Mouse (Mus musculus): ENCODE results near the gene Fam181a.

The Fam181a gene

DNA sequence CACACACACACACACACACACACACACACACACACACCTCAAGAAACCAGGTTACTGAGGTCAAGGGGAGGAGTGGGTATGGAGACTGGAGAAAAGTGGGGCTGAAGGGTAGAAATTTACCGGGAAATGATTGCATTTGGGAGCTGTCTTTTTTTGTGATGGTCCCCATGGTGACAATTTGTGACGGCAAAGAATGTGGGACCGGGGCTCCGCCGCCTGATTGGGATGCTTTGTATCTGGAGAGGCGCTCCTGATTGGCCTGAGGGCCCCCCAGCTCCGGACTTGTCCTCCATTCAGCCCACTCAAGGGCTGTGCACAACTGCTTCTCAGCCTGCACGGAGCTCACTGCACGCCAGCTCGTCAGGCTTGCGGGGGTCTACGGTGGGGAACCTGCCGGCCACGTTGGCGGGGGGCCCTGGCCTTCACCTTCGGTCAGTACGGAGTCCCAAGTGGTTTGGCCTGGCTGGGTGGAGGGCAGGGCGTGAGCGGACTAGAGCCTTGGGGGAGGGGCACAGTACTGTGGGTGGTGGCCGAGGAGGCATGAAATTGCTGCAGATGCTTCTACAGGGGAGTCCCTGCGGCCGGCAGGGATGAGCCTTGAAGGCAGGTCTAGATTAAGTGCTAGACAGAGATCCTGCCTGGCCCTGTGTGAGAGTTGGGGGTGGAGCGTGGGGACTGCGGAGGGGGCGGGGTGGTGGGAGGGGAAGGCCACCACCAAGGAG is 4.0 kb downstream of the Fam181a start:
- DNase-seq (ENCODE audit: low spot score), result no peak

DNA sequence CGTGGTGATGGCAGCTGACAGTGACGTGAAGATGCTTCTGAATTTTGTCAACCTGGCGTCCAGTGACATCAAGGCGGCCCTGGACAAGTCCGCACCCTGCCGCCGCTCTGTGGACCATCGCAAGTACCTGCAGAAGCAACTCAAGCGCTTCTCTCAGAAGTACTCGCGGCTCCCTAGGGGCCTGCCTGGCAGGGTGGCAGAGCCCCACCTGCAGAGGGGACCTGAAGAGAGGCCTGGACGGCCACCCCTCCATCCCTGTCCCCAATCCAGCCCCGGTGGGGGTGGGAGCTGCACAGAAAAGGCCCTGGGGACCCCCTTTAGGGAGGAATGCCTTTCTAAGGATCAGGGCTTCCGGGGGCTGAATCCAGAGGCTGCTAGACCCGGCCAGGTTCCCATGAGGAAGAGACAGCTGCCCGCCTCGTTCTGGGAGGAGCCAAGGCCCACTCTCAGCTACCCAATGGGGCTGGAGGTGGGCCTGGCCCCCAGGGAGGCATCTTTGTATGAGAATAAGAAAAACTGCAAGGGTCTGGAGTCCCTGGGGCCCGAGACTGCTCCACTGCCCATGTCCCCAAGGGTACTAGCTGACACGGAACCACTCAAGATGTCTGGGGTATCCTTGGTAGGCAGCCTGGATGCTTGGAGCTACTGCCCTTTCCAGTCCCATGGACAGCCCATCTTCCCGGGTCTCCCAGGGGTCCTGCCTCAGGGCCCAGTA is 5.2 kb downstream of the Fam181a start:
- no peak for DNase-seq (ENCODE audit: low spot score)

DNA sequence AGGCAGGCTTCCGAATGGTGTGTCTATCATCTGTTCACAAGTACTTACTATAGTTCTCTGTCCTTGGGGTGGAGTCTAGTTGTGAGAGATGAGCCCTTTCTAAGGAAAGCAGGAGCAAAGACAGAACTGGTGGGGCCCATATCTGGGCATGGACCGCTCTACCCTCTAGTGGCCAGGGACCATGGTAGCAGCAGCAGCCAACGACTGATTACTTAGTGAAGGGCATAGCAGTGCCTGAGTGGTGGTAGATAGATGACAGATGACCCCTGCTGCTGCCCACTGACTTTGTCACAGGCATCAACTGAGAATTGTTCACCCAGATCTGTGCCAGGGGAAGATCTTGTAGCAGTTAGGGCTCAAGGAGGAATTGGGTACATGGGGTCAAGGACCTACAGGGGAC is 12.0 kb downstream of the Fam181a start:
- DNase-seq (ENCODE audit: low spot score), result no peak

DNA sequence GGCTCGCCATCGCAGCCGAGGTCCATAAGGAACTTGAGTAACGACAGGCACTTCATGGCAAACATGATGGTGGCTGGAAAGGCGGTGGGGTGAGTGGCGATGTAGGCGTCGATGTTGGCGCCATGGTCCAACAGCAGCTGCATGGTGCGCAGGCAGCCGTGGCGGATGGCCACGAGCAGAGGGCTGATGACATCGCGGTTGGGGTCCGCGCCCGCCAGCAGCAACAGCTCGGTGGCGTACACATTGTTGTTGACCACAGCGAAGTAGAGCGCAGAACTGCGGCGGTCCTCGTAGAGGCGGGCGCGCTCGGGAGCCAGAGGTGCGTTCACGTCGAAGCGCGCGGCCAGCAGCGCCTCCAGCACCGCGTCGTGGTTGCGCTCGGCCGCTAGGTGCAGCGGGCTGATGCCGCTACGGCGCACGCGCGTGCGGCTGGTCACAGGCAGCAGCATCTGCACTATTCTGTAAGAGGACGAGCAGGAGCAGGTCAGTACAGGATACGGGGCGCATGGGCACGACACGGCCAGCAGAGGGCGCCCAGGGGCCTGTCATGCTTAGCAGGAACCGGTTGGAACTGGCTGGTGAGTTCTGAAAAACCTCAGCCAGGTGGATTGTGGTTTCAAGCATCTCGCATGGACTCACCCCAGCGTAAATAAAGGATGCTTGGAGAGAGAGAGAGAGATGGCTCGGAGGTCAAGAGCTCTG is 14.5 kb downstream of the Fam181a start:
- peak; percentile 57 for DNase-seq (ENCODE audit: low spot score)

DNA sequence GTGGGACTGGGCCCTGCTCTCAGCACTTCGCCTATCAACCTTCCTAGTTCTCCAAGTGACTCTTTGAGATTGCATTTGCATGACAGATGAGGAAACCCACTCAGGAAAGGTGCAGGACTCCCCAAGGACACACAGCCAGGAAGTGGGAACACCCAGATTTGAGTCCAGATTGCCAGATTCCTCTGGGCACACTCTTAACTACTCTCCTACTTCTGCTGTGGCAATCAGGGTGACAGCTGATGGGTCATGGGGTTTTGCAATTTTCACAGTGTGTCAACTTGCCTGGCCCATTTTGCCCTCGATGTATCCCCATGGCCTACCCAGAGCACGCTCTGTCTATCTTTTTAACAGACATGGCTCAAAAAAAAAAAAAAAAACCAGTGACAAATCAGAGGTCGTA is 15.8 kb downstream of the Fam181a start:
- DNase-seq (ENCODE audit: low spot score), result no peak

DNA sequence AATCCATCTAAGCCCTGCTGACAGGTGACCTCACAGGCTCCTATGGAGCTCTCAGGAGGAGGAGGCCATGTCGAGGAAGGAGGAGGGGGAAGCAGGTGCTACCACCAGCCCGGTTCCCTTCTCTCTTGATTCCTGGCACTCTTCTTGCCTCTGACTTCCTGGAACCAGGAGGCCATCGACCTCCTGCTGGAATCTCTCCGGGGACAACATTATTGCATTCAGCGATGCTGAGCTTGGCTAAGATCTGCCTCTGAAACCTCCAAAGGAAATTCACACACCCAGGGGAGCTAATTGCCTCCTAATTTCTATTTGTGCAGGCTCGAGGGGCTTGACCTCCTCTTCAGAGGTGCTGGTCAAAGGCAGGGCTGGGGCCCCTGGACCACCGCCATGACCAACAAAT is 16.3 kb downstream of the Fam181a start:
- DNase-seq (ENCODE audit: low spot score), result no peak

DNA sequence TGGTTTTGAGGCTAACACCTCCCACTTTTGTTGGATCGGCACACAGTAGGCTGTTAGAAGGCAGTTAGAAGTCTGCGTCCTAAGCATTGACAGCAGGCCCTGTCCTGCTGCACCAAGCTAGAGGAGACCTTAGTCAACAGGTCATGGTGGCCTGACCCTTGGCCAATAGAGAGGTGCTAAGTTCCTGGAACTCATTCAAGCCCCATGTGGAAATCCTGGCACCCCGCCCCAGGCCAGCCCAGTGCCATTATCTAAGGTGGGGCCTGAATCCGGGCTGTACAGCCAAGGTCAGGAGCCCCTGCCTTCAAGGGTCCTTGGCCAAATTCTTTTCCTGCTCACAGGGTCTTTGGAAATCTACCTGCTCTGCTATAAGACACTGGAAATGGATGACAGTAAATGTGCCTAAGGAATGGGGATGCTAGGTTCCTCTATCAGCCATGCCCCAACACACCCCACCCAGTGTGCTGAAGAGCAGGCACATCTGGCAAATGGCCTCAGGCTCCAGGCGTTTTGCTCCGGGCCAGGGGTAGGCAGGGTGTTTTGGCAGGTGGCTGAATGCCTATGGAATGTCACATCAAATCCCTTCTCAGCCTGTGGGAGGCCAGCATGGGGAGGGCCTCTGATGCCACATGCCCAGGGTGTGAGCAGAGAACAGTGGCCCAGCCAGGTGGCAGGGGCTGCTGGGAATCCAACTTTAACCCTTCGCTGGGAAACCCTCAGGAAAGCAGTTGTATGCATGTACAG is 17.8 kb downstream of the Fam181a start:
- no peak for DNase-seq (ENCODE audit: low spot score)

DNA sequence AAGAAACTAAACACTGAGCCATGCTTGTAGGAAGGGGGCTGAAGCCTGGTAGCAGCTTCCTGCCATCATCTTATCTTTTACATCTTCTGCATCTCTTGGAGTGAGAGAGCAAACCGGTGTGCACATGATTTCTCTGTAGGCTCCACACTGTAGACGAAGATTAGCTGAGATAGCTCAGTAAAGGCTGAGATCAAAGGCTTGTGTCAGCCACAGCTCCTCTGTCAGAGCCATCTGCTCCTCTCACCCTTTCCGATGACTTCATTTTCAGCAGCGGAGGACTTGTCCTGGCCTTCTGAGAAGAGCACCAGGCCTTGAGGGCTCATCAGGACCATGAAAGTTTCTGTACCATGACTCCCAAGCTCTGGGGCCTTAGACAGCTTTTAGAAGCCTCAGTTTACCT is 20.7 kb downstream of the Fam181a start:
- no peak for DNase-seq (ENCODE audit: low spot score)

DNA sequence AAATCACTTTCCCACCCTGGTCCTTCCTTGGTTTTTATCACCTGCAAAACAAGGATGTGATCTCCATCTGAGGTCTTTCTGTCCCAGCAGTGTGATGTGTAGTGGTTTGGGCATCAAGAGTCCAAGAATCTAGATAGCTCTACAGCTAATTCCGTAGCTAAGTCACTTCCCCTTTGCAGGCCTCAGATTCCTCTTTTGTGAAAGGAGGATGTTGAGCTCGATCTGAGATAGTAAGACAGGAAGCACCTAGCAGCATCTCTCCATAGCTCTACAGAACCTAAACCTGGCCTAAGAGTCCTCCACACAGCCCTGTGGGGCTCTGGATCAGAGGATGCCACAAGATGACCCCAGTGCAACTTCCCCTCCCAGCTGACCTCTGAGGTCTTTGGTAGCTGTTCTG is 22.1 kb downstream of the Fam181a start:
- no peak for DNase-seq (ENCODE audit: low spot score)

DNA sequence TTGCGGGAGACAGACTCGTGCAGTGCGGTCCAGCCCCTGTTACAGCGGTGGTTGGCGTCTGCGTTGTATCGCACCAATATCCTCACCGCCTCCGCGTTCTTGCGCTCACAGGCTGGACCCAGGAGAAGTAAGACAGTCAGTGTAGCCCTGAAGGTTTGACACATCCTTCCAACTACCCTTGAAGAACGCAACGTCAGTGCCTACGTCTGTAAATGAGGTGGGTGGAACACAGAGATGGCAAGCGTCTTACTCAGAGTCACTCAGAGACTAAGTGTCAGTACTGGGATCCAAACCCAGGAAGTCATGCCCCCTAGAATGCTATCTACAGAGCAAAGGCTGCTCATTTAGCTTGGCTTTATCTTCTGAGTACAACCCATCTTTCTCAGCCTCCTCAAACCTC is 22.7 kb downstream of the Fam181a start:
- DNase-seq (ENCODE audit: low spot score), result no peak

DNA sequence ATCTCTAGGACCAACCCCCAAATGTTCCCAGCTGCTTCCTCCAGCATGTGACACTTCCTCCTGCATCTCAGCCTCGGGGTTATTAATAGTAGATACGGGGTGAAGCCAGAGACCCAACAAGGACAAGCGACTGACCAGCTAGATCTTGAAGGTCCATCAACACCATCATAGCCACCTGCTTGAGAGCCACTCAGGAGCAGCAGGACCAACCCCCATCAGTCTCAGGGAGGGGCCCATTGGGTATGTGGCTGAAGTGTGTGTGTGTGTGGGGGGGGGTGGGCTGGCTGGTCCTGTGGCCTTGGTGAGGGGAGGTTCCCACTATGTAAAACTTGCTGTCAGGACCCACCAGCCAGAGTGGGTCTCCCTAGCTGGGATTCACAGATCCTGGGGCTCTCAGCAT is 26.0 kb downstream of the Fam181a start:
- DNase-seq (ENCODE audit: low spot score), result no peak

DNA sequence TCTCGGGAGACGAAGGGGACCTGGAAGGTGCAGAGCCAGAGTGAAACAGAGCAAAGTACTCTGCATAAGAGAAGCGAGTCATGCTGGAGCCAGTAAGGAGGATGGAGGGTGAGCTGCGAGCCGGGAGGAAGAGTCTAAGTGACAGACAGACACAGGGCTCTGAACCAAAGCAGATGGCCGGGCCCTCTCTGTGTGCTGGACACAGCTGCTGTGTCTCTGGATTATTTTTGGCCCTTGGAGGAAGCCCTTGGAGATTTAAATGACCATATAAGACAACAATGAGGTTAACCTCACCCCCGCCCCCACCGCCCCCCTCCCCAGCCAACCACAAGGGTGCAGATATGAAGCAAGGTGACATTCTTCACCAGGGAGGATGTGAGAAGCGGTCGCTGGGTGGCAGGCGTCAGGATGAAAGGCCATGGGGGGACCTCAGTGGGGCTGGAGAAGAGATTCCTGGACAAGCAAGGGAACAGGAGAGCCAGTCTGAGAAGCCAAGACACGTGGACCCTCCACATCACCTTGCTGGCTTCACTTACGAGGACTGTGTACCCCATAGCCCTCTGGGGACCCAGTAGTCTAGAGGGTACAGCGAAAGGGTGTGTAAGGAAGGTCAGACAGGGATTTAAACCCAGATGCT is 27.5 kb downstream of the Fam181a start:
- DNase-seq (ENCODE audit: low spot score), result no peak

DNA sequence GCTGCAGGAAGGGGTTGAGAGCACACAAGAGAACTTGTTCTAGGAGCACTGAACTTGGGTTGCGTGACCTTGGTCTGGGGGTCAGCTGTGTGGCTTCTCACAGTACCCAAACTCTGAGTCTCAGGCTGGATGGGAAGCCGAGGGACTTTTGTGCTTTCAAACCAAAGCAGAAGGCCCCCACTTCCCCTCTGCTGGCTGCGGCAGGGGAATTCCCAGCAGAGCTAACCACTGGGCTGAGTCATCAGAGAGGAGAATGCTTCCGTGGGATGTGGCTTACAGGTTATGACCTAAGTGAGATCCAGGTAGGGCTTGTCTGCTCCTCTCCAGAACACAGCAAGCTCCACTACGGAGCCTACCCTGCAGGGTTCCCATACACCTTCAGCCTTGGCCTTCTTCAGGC is 30.4 kb downstream of the Fam181a start:
- no peak for DNase-seq (ENCODE audit: low spot score)

DNA sequence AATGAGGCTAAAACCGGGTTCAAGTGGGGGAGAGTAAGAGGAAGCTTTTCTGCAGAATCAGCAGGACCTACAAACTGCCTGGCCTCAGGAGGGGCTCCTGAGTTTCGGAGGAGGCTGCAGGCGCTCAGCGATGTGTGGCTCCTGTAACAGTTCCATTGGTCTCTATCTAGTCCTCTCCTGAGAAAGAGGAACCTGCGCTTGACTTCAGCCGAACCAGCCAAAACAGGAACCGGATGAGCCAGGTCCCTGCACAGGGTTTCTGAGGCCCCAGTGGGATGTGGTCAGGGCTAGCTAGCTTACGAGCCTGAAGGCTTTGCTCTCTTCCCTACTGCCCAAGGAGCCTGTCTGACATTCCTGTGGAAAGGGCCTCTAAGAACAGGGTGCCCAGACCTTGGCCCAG is 32.7 kb downstream of the Fam181a start:
- no peak for DNase-seq (ENCODE audit: low spot score)

DNA sequence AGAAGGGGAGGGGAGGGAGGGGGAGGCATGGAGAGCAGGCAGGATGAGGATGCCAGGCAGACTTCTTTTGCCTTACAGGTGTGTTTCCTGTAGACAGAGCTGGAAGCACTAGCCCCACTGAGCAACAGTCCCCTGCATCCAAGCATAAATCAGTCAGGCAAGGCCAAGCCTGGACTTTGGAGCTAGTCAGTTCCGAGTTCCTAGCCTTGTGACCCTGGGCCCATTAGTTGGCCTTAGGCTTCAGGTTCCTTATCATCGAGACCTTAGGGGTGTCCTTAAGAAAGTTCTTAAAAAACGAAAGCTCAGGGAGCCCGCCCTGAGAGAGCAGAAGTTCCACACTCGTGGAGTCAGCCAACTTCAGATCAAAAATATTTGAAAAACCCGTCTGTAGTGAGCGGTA is 34.2 kb downstream of the Fam181a start:
- no peak for DNase-seq (ENCODE audit: low spot score)

DNA sequence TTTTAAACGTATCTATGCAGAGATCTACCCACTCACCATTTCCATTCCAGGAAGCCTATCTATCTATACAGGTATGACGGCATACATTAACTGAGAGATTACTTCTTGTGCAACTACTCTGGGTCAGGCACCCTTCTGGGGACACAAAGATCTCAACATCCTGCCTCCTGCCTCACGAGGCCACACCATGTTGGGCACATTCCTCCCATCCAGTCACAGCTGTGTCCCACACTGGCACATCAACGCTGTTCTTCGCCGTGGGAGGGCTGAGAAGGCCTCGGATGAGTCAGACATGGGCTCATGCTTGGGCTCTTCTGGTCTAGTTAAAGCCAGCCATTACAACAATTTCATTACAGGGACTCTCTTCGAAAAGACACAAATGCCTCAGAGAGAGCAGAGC is 36.2 kb downstream of the Fam181a start:
- DNase-seq (ENCODE audit: low spot score), result no peak

DNA sequence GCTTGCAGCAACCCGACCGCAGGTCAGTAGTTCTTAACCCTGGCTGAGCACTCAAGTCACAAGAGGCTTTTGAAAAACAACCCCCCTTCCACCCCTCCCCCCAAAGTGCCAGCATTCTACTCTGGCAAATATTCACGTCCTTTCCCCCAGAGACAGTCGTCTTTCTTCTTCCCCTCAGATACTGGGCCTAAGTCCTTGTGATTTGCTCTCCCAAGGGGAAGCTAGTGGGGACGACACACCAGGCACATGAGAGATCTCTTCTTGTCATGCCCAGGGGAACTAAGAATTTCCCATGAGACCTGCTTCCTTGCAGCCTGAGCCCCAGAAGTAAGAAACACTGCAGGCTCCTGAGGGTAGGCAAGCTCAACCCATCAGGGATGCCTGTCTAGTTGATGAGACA is 36.6 kb downstream of the Fam181a start:
- no peak for DNase-seq (ENCODE audit: low spot score)

DNA sequence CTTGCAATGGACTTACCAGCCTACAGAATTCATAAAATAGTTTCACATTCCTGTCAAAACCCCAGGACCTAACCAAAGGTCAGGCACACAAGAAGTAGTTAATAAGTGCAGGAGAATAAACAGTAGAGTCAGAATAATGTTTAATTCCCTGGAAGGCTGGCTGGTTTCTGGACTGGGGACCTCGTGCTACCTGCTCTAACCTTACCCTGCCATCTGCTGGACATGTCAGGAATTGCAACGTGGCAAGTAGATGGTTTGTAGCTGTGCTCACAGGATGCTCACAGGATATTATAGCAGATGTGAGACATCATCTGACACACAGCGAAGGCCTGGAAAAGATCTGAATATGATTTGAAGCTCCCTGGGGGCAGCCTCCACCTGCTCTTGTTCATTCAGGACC is 37.7 kb downstream of the Fam181a start:
- DNase-seq (ENCODE audit: low spot score), result peak; percentile 68

DNA sequence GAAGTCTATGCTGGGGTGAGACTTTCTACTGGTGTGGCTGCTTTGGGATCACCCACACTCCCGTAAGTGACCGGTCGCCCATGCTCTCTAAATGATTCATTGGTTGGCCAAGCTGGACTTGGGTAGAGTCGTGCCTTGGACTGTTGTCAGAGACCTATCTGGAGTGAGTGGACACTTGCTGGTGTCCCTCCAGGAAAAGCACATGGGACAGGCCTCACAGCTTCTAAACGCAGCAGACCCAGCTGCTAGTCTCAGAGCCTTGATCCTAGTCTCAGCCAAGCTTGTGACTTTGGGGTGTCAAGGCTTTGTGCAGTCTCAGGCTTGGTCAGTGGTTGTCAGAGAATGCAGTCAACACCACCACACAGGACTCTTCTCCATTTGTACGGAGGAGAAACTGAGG is 42.0 kb downstream of the Fam181a start:
- no peak for DNase-seq (ENCODE audit: low spot score)

DNA sequence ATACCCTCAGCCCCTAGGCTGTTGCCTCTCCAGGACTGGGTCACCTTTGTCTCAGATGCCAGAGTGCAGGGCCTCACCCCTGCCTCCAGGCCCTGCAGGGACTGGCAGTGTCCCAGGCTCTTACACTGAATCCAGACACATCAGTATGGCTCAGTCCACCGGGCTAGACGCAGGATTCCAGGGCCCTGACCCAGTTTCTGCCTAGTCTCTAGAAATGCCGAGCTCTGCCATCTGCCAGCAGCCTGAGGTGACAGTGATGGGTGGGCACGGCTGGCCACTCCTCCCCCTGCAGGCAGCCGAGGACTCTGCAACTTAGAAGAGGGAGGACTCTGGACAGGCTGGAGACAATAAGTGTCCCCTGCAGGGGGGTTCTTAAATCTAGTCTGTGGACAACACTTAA is 42.8 kb downstream of the Fam181a start:
- DNase-seq (ENCODE audit: low spot score), result no peak

DNA sequence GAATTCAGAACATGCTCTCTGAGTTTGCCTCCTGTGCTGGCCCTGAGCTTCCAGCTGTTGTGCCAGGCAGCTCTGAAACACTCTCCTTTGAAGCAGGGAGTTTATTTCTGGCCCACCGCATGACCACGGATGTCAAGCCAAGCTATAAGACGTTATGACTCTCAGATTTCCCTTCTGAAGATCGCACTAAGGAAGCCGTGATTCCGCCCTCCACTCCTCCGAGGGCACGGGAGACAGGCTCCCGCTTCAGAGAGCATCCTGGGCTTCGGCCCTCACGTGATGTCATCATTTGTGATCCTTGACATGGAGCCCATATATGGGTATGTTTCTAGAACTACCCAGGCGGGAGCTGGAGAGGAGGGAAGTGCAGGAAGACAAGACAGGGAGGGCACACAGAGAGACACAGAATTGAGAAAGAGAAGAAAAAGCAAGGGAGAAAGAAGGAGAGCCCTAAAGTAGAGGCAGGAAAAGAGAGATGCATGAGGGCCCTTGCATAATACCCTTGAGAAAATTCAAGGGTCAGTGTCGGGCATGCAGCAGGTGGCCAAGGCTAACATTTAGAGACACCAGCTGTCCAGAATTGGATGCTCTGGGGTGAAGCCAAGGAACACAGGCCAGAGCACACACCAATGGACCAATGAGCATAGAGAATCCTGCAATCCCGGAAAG is 45.1 kb downstream of the Fam181a start, which contains the start of gene Asb2:
TSS of gene Asb2 (minus strand) at position 256 of the 669 bp plus-strand sequence.
- DNase-seq (ENCODE audit: low spot score), result no peak

DNA sequence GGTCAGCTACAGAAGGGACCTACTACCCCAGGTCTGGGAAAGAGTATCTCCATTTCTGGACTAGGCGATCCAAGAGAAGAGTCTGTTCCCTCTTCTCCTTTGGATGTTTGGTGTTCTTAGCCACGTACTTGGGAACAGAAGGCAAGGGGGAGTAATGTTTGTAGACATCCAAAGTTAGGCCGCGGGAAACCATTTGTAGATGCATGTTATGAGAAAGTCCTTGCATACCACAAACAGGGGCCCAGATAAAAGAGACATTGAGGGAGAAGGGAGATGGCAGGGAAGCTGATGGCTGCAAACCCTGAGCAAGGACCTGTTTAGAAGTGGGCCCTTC is 45.6 kb downstream of the Fam181a start:
- DNase-seq (ENCODE audit: low spot score), result no peak

Measured in c-Kit-positive CD71-positive TER-119-positive erythroid progenitor cells, embryonic 14.5 days (primary cell).